Mouse (Mus musculus) testis, adult 2 months (tissue): ENCODE results near the gene F12. TPM values are rescaled to one million over a fixed set of nuclear protein-coding genes. Genes with fewer than 3 reads are reported as not detected.

Experiments used
- H3K27ac ChIP-seq: fragments of 200-500 bp; 2 replicates; pipeline ENCODE4 v1.5.1; 2012; ENCODE audit warnings: low read depth, low read length; ENCODE audit not compliant: control insufficient read depth, insufficient read depth
- H3K27me3 ChIP-seq: fragments of 200-500 bp; 2 replicates; pipeline ENCODE4 v1.6.1; 2012; ENCODE audit warnings: mild to moderate bottlenecking, low read length, moderate library complexity; ENCODE audit not compliant: control insufficient read depth, insufficient read depth
- H3K36me3 ChIP-seq: fragments of 200-500 bp; 2 replicates; pipeline ENCODE4 v1.6.1; 2012; ENCODE audit warnings: mild to moderate bottlenecking, low read length; ENCODE audit not compliant: control insufficient read depth, insufficient read depth
- H3K4me1 ChIP-seq: fragments of 200-500 bp; 2 replicates; pipeline ENCODE4 v1.6.1; 2012; ENCODE audit warnings: low read length; ENCODE audit not compliant: control insufficient read depth, insufficient read depth
- H3K4me3 ChIP-seq: fragments of 200-500 bp; 2 replicates; pipeline ENCODE4 v1.5.1; 2012; ENCODE audit warnings: low read depth, mild to moderate bottlenecking, low read length, moderate library complexity, mixed read lengths; ENCODE audit not compliant: control insufficient read depth
- CTCF ChIP-seq: fragments of 200-500 bp; IDR thresholded peaks from 2 replicates; pipeline ENCODE4 v1.5.1; 2012; ENCODE audit warnings: low read depth, mild to moderate bottlenecking, inconsistent platforms, low read length, moderate library complexity; ENCODE audit not compliant: control insufficient read depth, insufficient read depth, insufficient replicate concordance
- POLR2A ChIP-seq: fragments of 200-500 bp; IDR thresholded peaks from 2 replicates; pipeline ENCODE4 v1.6.1; 2012; ENCODE audit warnings: low read depth, mild to moderate bottlenecking, inconsistent platforms, low read length, moderate library complexity; ENCODE audit not compliant: control insufficient read depth
- polyA plus RNA-seq: library from polyadenylated mRNA; depleted of rRNA; stranded (reverse); fragments of >200 nt; gene quantifications from 2 replicates; pipeline ENCODE4 v1.2.3, GENCODE M21; 2012

The F12 gene
- polyA plus RNA-seq, 1 experiment: 3.0 TPM

DNA sequence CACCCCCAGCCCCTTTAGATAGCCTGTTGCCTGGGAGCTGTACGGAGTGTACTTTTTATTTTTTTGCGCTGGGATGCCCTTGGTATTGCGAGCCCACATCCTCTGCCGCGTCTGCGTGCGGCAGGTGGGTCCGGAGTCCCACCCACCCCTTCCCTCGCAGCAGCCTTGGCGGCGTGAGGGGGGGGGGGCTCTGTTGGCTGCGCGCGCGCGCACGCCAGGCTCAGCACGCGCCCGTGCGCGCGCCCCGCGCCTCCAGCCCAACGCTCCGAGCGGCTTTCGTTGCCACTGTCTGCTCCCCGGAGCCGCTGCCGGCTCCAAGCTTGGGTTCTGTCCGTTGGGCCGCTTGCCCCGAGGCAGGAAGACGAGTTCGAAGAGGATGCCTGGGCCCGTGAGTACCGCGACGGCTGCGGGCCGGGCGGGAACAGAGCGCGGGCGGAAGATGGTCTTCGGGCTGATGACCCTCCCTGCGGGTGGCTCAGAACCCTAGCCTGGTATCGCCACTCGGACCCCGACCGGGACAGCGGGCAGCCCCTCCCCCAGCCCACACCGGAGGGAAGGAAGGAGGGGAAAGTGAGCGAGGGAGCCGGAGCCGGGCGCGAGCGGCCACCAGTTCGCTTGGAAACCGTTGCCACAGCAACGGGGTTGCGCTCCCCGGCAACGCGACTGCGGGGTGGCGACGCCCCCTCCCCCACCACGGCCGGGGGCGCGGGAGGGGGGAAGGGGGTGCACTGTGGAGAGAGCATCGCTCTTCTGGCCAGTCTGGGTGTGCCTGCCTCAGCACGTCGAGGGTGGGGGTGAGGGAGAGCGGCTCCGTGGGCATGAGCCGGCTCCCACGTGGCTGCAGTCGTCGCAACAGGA is 37.7 kb upstream of the F12 start, which contains the start of gene Prr7:
Gene Prr7 (plus strand): TSS at position 241 of the 858 bp plus-strand sequence.
- H3K27me3 ChIP-seq: no peaks in the 10 kb centered on the region
- peak; percentile 55 for TF ChIP-seq POLR2A
- no peak for TF ChIP-seq CTCF
- H3K27ac ChIP-seq: peak within 1 kb of the TSS; percentile 95
- H3K4me3 ChIP-seq: peak within 1 kb of the TSS; percentile 85
- H3K36me3 ChIP-seq: no peaks in the 10 kb centered on the region; the same call in 1 of the 2 replicates
- peaks cover 16% of the 10 kb centered on the region for H3K4me1 ChIP-seq

DNA sequence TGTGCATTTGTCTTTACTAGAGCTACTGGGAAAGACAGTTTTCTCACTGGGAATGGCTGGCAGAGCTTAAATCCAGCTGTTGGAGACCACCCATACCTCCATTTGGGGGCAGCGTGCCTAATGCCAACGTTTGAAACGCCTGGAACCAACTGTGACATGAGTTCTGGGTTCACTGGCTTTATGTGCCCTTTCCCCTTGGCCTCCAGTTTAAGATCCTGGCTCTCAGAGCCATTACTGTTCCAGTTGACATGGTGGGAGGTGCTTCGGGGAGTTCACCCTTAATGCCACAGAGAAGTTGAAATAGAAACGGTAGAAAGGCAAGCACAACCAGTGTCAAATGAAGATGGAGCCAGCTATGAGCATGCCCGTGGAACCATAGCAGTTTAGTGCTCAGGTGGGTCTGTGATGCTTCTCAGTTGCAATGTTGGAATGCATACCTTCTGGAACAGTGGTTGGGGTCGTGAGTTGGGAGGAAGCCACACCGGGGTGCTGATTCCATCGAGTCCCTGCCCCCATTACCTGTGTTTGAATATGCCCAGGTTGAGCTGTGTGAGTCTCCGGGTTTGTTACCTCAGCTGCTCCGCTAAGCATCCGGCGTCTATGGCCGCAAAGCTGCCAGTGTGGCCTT is 36.9 kb upstream of the F12 start:
- Histone ChIP-seq H3K4me1 (peaks cover 16% of the 10 kb centered on the region), H3K27me3 (no peaks in the 10 kb centered on the region), H3K36me3 (no peaks in the 10 kb centered on the region; the same call in 1 of the 2 replicates), H3K4me3 (peak overlapping the region; percentile 85), H3K27ac (peak overlapping the region; percentile 95)
- TF ChIP-seq CTCF (no peak), POLR2A (no peak)

DNA sequence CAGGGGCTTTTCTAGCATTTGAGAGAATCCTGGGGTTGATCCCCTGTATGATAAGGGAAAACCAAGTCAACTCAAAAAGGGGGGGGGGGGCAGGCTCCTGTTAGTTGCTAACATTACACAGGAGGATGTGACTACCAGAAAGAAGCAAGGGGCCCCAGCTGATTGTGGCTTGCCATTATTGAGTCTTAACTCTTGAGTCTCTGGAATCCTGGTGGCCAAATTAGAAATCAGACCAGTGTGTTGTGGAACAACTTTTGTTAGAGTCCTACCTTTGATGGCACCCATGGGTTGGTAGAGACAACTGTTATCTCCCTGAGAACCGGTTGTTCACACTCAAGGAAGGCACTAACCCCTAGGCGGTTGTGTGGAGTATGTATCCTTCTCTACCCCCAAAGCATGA is 36.4 kb upstream of the F12 start:
- TF ChIP-seq CTCF (no peak), POLR2A (no peak)
- Histone ChIP-seq H3K4me1 (peaks cover 16% of the 10 kb centered on the region), H3K27ac (peak overlapping the region; percentile 95; the same call in 1 of the 2 replicates), H3K27me3 (no peaks in the 10 kb centered on the region), H3K36me3 (no peaks in the 10 kb centered on the region; the same call in 1 of the 2 replicates), H3K4me3 (peak overlapping the region; percentile 85)

DNA sequence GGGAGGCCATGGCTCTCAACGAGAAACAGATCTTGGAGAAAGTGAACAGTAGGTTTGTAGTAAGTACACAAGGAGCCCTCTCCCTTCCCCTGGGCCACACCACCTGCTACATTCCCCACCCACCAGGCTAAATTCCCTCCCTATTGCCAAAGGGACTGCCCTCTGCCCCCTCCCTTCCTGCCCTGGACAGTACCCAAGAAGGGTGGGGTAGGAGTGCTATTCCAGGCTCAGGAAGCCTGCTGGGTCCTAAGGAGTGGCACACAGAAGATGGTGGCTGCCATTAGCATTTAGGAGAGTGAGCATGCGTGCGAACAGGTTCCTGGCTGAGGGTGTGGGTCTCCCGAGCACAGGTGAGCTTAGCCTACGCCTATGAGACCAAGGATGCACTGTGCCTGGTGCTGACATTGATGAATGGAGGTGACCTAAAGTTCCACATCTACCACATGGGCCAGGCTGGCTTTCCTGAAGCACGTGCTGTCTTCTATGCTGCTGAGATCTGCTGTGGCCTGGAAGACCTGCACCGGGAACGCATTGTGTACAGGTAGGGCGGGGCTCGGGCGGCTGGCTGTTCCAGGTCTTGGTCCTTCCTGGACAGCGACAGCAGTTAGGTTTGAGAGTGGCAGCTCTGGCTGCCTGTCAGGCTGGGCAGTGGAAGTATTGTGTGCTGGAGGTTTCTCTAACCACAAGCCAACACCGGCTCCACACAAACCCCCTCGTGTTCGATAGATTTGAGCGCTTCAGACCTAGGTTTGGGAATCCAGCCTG is 25.4 kb upstream of the F12 start:
- H3K4me3 ChIP-seq: no peak overlapping the region
- no peak overlapping the region for H3K27ac ChIP-seq
- no peaks in the 10 kb centered on the region for H3K4me1 ChIP-seq
- H3K36me3 ChIP-seq: no peaks in the 10 kb centered on the region; the same call in 1 of the 2 replicates
- TF ChIP-seq CTCF: no peak
- TF ChIP-seq POLR2A: no peak
- H3K27me3 ChIP-seq: no peaks in the 10 kb centered on the region

DNA sequence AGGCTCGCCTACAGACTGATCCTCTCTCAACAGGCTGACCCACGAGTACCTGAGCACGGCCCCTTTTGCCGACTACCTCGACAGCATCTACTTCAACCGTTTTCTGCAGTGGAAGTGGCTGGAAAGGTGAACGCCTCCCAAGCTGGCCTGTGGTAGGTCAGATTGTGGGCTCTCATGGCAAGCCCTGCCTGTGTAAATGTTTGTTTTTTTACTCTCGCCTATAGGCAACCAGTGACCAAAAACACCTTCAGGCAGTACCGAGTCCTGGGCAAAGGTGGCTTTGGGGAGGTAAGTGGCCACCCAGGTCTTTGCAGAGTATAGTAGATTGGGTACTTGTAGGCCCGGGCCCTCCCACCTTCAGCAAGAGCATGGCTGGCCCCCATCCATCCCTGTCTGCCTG is 24.7 kb upstream of the F12 start:
- TF ChIP-seq CTCF (no peak), POLR2A (no peak)
- Histone ChIP-seq H3K4me1 (peaks cover 4% of the 10 kb centered on the region), H3K27me3 (no peaks in the 10 kb centered on the region), H3K4me3 (no peak overlapping the region), H3K27ac (no peak overlapping the region), H3K36me3 (no peaks in the 10 kb centered on the region; the same call in 1 of the 2 replicates)

DNA sequence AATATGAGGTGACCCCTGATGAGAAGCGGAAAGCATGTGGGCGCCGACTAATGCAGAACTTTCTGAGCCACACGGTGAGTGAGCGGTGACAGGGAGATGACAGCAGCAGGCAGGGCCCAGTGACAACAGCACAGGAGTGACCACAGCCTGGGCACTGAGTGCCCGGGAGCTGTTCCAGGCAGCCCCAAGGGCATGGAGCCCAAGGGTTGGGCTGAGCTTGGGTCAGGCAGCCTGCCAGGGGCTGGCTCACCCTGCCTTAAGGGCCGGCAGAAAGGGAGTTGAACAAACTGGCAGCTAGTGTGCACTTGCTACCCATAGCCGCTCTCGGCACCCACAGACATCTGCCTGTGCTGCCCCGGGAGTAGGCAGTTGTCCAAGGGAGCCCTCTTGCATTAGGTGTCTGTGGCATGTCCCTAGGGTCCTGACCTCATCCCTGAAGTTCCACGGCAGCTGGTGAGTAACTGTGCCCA is 24.0 kb upstream of the F12 start:
- TF ChIP-seq CTCF (no peak), POLR2A (no peak)
- no peaks in the 10 kb centered on the region for H3K27me3 ChIP-seq
- H3K36me3 ChIP-seq: no peaks in the 10 kb centered on the region; the same call in 1 of the 2 replicates
- H3K4me3 ChIP-seq: no peak overlapping the region
- no peak overlapping the region for H3K27ac ChIP-seq
- H3K4me1 ChIP-seq: peaks cover 10% of the 10 kb centered on the region
